Mouse (Mus musculus): Measurements from ENCODE around the gene Ppcdc.

- TF ChIP-seq CTCF (IDR thresholded peaks at IDR 0.05; ENCODE audit: low read depth) (no peak), EP300 (IDR thresholded peaks at IDR 0.05; ENCODE audit: low read depth) (0 out of 2 replicates have a peak, but pooled peaks have one; percentile 37)
Observed at GRCm38 (mm10) chr9:57386926-57387325, 53.0 kb downstream of the Ppcdc start.
